Mouse (Mus musculus) adrenal gland, adult 18-20 months (tissue): Measurements from ENCODE around the gene Dync1i2. TPM values are rescaled to one million over a fixed set of nuclear protein-coding genes. Genes with fewer than 3 reads are reported as not detected.

Experiments
- total RNA-seq, 2 experiments: library from RNA; stranded (reverse); gene quantifications; 1 replicate in 1 of 2; 2 replicates in 1 of 2; pipeline ENCODE4 v1.2.3; 2021

The Dync1i2 gene
- total RNA-seq, 2 experiments from 2014 or later = 83.7 to 97.8 TPM

Other genes starting within 250 kb of the Dync1i2 start
- 1 to 10 TPM; 7.4 to 9.8 TPM for gene Dcaf17, start 156.4 kb upstream of the Dync1i2 start, total RNA-seq
- gene Mettl8, start 156.1 kb upstream of the Dync1i2 start, total RNA-seq = 10 to 100 TPM; 11.0 to 13.3 TPM
- gene Cybrd1, start 93.8 kb upstream of the Dync1i2 start, total RNA-seq = 1 to 10 TPM in 1 of 2 experiments, under 1 TPM in 1; 0.89 to 1.1 TPM
- 10 to 100 TPM; 43.0 to 78.8 TPM for gene Slc25a12, start 156.0 kb downstream of the Dync1i2 start, total RNA-seq
- gene Hat1, start 177.3 kb downstream of the Dync1i2 start, total RNA-seq = 10 to 100 TPM; 22.2 to 26.9 TPM
- gene Metap1d, start 241.6 kb downstream of the Dync1i2 start, total RNA-seq = 10 to 100 TPM; 29.4 to 32.1 TPM